Mouse (Mus musculus): ENCODE results near the gene Rbfox2.

DNA sequence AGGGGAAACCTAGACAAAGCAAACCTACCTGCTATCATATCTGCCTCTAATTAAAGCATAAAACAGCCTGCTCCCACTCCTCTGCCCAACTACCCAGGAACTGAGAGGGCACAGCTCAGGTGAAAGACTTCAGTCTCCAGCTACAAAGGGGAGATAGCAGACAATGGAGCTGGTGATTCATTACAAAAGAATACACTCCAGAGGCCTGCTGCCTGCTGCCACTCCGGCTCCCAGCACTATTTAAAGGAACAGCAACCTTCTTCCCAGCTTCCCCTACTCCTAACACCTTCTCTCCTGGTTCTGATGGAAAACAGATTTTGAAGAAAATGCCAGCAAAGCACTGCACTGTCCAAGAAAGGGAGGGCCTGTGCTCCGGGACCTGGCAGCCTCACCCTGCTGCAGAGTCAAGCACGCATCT is 156.4 kb downstream of the Rbfox2 start:
- no peak for TF ChIP-seq CTCF (IDR thresholded peaks at IDR 0.05; ENCODE audit: low read depth, low read length)
- no peak for TF ChIP-seq POLR2A (IDR thresholded peaks at IDR 0.05; ENCODE audit: insufficient read depth, low read length)
- 0 out of 2 replicates have a peak, but pooled peaks have one; percentile 24 for TF ChIP-seq EP300 (IDR thresholded peaks at IDR 0.05; ENCODE audit: insufficient read depth, low read depth, low read length)
